Mouse (Mus musculus) megakaryocyte, embryonic 14.5 days (primary cell): Measurements from ENCODE around the gene Omp. TPM values are rescaled to one million over a fixed set of nuclear protein-coding genes. Genes with fewer than 3 reads are reported as not detected.

ENCODE experiments used
- H3K27me3 ChIP-seq: replicated peaks from 2 replicates; pipeline ENCODE3; 2012; ENCODE audit warnings: inconsistent platforms
- H3K36me3 ChIP-seq: replicated peaks from 2 replicates; pipeline ENCODE3; 2012; ENCODE audit warnings: low read length, inconsistent platforms, mixed read lengths
- H3K4me1 ChIP-seq: 2 replicates; pipeline ENCODE4 v1.6.1; 2012; ENCODE audit warnings: inconsistent platforms
- H3K4me3 ChIP-seq: replicated peaks from 2 replicates; pipeline ENCODE3; 2012; ENCODE audit warnings: moderate library complexity, mild to moderate bottlenecking, inconsistent platforms
- H3K9me3 ChIP-seq: 2 replicates; pipeline ENCODE4 v1.6.1; 2012; ENCODE audit warnings: inconsistent platforms
- FLI1 ChIP-seq: IDR thresholded peaks from 2 replicates; pipeline ENCODE4 v1.6.1; 2012; ENCODE audit warnings: low read length, inconsistent platforms, mixed read lengths
- GATA1 ChIP-seq: IDR thresholded peaks from 3 replicates; pipeline ENCODE4 v1.6.1; 2012; ENCODE audit warnings: mixed read lengths, low read length, inconsistent platforms, borderline replicate concordance
- polyA plus RNA-seq: library from polyadenylated mRNA; stranded (reverse); fragments of >175 nt; gene quantifications from 2 replicates; pipeline ENCODE4 v1.2.3, GENCODE M21; 2012; ENCODE audit warnings: low replicate concordance; ENCODE audit not compliant: insufficient read depth

Omp gene
- polyA plus RNA-seq, 1 experiment, result 0.29 TPM

DNA sequence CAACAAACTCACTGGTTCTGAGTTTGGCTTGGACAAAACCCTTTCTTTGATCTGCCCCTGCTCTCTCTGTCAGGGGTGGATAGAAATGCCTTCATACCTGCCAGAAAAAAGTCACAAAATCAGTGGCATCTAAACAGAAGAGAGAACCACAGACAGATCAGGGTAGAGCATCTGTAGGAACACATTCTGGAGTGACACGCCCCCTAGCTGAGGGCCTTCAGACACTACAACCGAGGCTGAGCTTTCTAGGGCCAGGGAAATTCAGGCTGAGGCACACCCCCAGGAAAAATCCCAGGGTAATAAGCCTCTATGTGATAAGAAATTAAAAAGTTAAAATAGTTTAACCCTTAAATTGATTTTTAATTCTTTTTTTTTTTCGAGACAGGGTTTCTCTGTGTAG, 8.0 kb upstream of the Omp start:
- Histone ChIP-seq H3K27me3 (no peaks in the 10 kb centered on the region), H3K9me3 (no peaks in the 10 kb centered on the region), H3K4me1 (peaks cover 92% of the 10 kb centered on the region), H3K4me3 (no peak overlapping the region), H3K36me3 (peaks cover 66% of the 10 kb centered on the region)
- TF ChIP-seq FLI1 (no peak), GATA1 (no peak)

DNA sequence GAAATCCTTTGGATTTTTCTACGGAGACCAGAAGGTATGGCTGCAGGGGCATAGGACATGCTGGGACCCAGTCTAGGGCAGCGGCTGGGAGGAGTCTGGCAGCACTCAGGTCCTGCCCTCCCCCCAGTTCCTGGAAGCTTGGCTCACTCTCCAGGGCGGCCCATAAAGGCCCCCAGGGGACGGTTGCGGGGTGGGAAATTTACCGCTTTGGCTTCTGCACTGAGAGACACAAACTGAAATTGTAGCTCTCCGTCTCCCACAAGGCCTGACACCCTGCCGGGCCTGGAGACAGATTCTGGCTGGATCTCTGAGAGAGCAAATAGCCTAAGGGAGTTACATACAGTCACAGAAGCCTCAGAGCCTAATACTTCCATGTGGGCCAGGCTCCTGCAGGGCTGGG, 7.1 kb upstream of the Omp start:
- H3K4me1 ChIP-seq, result peaks cover 87% of the 10 kb centered on the region
- TF ChIP-seq FLI1 (no peak), GATA1 (no peak)

DNA sequence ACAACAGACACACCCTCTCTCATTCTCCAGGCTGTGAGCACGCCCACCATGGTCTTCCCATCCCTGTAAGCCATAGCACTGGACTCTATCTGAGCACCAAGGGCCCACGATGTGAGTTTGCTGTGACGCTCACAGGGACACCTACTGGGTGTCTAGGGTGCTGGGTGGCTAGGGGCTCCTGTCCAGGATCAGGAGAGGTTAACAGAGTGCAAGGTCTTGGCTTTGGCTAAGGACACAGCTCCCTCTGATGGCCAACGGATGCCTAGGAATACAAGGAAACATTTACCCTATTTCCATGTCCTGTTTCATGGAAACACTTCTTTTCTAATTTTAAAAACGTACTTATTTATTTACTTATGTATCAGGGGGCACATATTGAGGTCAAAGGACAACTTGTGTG, 5.2 kb upstream of the Omp start:
- Histone ChIP-seq H3K27me3 (no peaks in the 10 kb centered on the region), H3K4me3 (no peak overlapping the region), H3K4me1 (peaks cover 76% of the 10 kb centered on the region), H3K9me3 (no peaks in the 10 kb centered on the region), H3K36me3 (peaks cover 87% of the 10 kb centered on the region)
- no peak for TF ChIP-seq FLI1
- TF ChIP-seq GATA1, result no peak

More for the DNA sequence above, 7.1 kb upstream of the Omp start:
- Histone ChIP-seq H3K9me3 (no peaks in the 10 kb centered on the region), H3K36me3 (peaks cover 76% of the 10 kb centered on the region), H3K4me3 (no peak overlapping the region), H3K27me3 (no peaks in the 10 kb centered on the region)

DNA sequence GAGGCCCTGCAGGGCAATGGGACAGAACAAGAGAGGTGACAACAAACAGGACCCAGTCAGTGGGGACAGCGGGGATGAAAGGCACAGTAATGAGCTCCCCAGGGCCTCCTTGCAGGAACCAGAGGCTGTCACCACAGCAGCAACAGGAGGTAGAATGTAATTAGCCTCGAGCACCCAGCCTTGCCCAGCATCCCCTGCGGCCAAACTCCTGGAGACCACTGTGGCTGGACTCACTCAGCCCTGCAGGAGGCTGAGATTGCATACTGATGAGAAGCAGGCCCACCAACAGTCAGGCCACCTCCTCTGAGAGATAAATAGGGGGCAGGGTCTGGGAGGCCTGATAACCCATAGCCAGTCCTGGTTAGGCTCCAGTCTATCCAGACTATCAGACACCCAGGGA, 4.5 kb upstream of the Omp start:
- Histone ChIP-seq H3K4me1 (peaks cover 76% of the 10 kb centered on the region), H3K4me3 (no peak overlapping the region), H3K9me3 (no peaks in the 10 kb centered on the region), H3K27me3 (no peaks in the 10 kb centered on the region), H3K36me3 (peaks cover 93% of the 10 kb centered on the region)
- TF ChIP-seq GATA1, result no peak
- TF ChIP-seq FLI1, result no peak

DNA sequence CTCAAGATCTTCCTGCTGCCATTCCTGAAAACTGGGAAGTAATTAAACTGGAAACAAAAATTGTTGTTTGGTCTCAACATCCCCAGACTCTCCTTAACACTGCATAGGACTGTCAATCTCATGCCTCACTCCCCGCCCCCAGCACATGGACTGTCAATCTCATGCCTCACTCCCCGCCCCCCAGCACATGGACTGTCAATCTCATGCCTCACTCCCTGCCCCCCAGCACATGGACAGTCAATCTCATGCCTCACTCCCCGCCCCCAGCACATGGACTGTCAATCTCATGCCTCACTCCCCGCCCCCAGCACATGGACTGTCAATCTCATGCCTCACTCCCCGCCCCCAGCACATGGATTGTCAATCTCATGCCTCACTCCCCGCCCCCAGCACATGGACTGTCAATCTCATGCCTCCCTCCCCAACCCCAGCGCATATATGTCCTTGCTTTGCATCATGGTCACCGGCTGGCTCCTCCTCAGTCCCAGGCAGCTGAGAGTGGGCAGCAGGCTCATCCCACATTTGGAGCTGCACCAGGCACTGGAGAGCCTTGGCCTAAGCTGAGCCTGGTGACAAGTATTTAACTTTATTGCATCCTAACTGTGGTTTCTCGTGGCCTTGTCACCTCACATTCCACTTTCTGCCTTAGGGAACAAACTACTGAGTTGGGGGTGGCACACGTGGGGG, 3.6 kb upstream of the Omp start:
- Histone ChIP-seq H3K9me3 (no peaks in the 10 kb centered on the region), H3K36me3 (peaks cover 94% of the 10 kb centered on the region), H3K4me3 (no peak overlapping the region), H3K27me3 (no peaks in the 10 kb centered on the region), H3K4me1 (peaks cover 76% of the 10 kb centered on the region)
- TF ChIP-seq FLI1 (no peak), GATA1 (no peak)

DNA sequence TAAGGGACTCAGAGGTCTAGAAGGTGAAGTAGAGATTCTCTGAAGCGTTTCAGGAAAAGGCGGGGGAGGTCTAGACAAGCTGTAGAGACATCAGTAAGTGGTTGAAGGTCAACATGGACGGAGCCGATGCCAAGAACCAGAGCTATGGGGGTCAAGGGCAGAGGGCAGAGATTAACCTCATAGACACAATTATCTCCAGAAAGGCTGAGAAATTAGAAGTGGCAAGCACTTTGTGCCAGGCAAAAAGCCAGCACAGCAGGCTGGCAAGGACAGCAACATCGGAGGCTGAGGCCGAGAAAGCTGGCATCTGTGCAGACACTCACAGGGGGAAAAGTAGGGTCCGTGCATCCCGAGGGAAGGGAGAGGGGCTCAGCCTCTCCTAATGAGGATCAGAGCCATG, 2.5 kb upstream of the Omp start:
- no peak for TF ChIP-seq FLI1
- TF ChIP-seq GATA1, result no peak
- H3K9me3 ChIP-seq, result no peaks in the 10 kb centered on the region
- peaks cover 3% of the 10 kb centered on the region for H3K27me3 ChIP-seq
- no peak overlapping the region for H3K4me3 ChIP-seq
- peaks cover 97% of the 10 kb centered on the region for H3K36me3 ChIP-seq
- H3K4me1 ChIP-seq, result peaks cover 78% of the 10 kb centered on the region

DNA sequence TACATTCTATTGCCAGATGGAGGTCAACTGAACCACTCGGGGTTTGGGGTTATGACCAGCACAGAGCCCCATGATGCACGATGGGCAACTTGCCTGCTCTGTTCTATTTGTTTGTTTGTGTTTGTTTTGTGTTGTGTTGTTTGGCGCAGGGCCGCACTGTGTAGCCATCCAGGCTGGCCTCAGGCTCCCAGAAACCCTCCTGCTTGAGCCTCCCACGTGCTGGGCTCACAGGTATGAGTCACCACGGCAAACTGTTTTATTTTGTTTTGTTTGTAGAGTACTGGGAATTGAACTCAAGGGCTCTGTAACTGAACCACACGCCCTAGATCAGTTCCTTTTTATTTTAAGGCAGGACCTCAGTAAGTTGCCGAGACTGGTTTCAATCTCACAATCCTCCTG, 1.1 kb upstream of the Omp start:
- peaks cover 97% of the 10 kb centered on the region for H3K36me3 ChIP-seq

DNA sequence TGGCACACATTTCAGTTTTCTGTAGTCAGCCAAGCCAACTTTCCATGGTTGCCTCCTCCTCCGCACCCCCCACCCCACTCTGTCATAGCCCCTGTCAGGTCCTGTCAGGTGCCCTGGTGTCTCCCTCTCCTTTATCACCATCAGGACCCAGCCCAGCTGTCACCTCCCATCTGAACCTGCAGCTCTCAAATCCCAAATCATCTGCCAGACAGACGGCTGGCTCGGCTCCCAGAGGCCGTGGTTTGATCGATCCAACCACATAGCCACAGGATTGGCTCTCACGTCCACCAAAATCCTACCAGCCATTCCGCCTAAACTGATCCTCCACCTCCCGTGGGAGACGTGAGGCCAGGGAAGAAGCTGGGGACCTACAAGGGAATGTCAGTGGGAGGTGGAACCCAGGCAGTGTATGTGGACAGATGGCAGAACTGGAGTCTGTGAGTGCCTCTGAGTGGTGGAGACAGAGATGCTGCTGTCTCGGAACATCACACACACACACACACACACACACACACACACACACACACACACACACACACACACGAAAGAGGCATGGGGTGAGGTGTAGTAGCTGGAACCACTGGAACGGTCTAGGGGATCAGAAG, 642 bp upstream of the Omp start:
- H3K4me1 ChIP-seq, result peaks cover 78% of the 10 kb centered on the region
- no peaks in the 10 kb centered on the region for H3K9me3 ChIP-seq
- no peak overlapping the region for H3K4me3 ChIP-seq
- H3K27me3 ChIP-seq, result peaks cover 3% of the 10 kb centered on the region
- H3K36me3 ChIP-seq, result peaks cover 96% of the 10 kb centered on the region
- TF ChIP-seq FLI1 (no peak), GATA1 (no peak)

More for the DNA sequence above, 1.1 kb upstream of the Omp start:
- Histone ChIP-seq H3K9me3 (no peaks in the 10 kb centered on the region), H3K27me3 (peaks cover 3% of the 10 kb centered on the region), H3K4me1 (peaks cover 78% of the 10 kb centered on the region), H3K4me3 (no peak overlapping the region)
- TF ChIP-seq GATA1 (no peak), FLI1 (no peak)

DNA sequence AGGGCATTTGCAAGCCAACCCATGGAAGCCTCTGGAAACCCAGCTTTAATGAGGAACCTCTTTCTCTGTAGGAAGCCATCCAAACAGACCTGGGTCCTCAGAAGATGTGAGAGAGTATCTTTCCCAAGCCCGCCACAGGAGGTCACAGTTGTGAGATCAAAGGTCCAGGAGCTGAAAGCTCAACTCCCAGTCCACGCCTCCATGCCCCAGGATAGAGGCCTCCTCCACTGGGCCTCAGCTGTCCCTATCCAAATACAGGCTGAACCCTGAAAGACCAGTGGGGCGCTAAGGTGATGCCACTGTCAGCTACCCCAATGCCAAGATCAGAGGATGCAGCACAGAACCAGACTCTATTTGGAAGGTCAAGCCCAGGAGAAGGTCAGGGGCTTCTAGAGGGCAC, 2.7 kb downstream of the Omp start:
- Histone ChIP-seq H3K4me3 (no peak overlapping the region), H3K27me3 (peaks cover 3% of the 10 kb centered on the region), H3K9me3 (no peaks in the 10 kb centered on the region), H3K4me1 (peaks cover 78% of the 10 kb centered on the region), H3K36me3 (peaks cover 91% of the 10 kb centered on the region)
- no peak for TF ChIP-seq FLI1
- no peak for TF ChIP-seq GATA1

DNA sequence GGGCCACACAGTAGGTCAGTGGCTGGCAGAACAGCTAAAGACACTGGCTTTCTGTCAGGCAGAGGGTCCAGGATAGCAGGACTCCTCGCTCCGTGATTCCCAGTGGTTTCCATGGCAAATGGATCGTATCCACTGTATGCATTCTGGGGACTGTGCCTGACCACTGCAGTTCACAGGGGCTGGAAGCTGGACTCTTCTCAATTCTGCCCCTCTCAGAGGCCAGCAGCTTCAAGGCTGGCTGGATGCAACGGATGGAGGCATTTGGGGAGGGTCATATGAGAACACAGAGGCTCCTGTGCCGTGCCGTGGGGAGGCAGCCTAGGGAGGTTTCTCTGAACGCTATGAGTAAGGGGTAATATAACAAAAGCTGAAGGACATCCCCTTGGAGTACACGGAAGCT, 3.1 kb downstream of the Omp start:
- Histone ChIP-seq H3K4me3 (no peak overlapping the region), H3K9me3 (no peaks in the 10 kb centered on the region), H3K4me1 (peaks cover 78% of the 10 kb centered on the region), H3K36me3 (peaks cover 90% of the 10 kb centered on the region), H3K27me3 (peaks cover 3% of the 10 kb centered on the region)
- no peak for TF ChIP-seq FLI1
- TF ChIP-seq GATA1, result no peak
